Mouse (Mus musculus): ENCODE data around the gene Susd1. TPM values are rescaled to one million over a fixed set of nuclear protein-coding genes. Genes with fewer than 3 reads are reported as not detected.
"Not testable (repeated sequence)": the region's sequence is repeated elsewhere in the genome, so short reads cannot be mapped to it uniquely, and the experiment has no call there.

The Susd1 gene
- polyA plus RNA-seq, 1 experiment from 2014 or later: 3.7 TPM

DNA sequence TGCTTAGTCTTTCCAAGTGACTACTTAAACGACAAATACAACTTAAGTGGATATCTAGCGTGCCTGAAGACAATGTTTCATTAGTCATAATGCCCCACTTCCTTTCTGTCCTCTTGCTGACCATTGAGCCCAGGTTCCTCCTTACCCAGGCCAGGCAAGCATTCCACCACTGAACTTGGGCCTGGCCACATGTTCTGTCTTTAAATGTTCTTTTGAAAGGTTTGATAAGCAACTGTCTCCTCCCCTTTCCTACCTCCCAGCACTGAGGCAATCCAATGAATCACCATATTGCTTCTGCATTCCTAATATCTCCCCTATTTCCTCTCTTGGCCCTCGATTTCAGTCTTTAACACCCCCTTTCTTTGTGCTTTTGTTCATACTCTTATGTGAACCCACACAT is 143.8 kb downstream of the Susd1 start:
- ATAC-seq (replicated peaks; ENCODE audit: insufficient number of reproducible peaks, insufficient read depth, low FRiP score, low read depth): no peak
- Histone ChIP-seq H3K4me3 (no peak overlapping the region), H3K27me3 (no peaks in the 10 kb centered on the region), H3K36me3 (no peaks in the 10 kb centered on the region), H3K27ac (no peak overlapping the region), H3K9me3 (replicated peaks) (no peaks in the 10 kb centered on the region), H3K4me1 (replicated peaks) (0 out of 2 replicates have a peak, but pooled peaks cover 4% of the 10 kb centered on the region), H3K4me2 (no peak overlapping the region), H3K9ac (no peak overlapping the region)
- 66% methylated on average over 3 of the region's 3 CpGs for WGBS

DNA sequence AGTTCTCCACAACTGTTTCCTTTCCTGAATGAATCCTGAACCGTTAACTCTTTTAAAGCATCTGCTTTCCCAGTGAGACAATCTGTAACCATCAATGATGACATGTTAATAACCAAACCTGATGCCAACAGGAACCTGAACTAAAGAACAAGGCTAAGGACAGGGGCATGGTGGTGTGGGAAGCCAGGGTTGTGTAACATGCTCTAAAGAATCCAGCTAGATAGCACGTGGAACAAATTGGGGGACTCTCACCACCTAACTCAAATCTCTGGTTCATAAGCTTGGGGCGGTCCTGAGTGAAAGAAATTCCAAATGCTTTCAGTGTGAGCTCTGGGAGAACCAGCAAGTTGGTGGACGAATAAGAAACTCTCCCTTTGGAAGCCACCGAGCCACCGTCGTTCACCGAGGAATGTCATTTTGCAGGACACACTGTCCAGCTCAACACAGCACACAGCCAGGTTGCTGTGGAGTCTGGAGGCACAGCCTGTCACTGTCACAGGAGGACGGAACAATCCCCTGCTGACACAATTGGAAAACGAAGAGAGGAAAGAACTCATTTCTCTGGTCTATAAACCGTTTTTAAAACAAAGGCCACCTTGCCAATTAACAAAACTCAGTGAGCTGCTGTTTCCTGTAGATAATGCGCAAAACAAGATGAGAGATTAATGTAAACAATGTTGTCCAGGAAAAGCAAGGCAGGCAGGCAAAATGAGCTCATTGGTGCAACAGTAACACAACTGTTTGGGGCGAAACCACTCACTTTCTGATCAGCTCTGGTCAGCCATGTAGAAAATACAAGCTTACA is 146.3 kb downstream of the Susd1 start:
- H3K4me3 ChIP-seq: no peak overlapping the region
- no peaks in the 10 kb centered on the region for H3K36me3 ChIP-seq
- 0 out of 2 replicates have a peak, but pooled peaks cover 4% of the 10 kb centered on the region for H3K4me1 ChIP-seq (replicated peaks)
- no peak overlapping the region for H3K9ac ChIP-seq
- WGBS: 61% methylated on average over 13 of the region's 13 CpGs
- no peak overlapping the region for H3K4me2 ChIP-seq
- ATAC-seq (replicated peaks; ENCODE audit: insufficient number of reproducible peaks, insufficient read depth, low FRiP score, low read depth): peak; percentile 66
- peak overlapping the region; percentile 69 for H3K27ac ChIP-seq
- no peaks in the 10 kb centered on the region for H3K9me3 ChIP-seq (replicated peaks)
- H3K27me3 ChIP-seq: no peaks in the 10 kb centered on the region

DNA sequence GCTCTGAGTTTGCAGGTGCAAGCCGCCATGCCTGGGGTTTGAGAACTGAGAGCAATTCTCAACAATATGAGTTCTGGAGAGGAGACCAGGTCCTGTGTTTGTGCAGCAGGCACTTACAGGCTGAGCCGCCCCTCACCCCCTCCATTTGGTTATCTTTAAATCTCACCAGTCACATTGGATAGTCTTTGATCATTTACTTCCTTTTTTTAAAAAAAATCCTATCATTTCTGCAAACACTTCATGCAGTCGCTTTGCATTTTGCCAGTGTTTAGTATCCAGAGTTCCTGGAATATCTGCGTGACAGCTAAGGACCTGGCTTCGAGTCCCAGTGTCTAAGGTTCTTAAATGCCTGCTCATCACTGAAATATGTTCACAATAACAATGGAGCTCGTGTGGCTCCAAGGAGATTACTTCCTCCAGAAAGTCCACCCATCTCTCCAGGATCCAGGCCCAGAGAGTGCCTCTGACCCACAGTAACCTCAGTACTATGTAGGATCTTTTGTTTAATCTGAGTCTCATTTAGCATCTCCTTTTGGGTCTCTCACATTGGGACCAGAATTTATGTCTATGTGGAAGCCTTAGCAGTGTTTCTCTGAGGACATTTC is 147.4 kb downstream of the Susd1 start:
- Histone ChIP-seq H3K4me2 (no peak overlapping the region), H3K9ac (no peak overlapping the region), H3K4me1 (replicated peaks) (peaks cover 7% of the 10 kb centered on the region), H3K4me3 (no peak overlapping the region), H3K27me3 (no peaks in the 10 kb centered on the region), H3K36me3 (no peaks in the 10 kb centered on the region), H3K9me3 (replicated peaks) (no peaks in the 10 kb centered on the region), H3K27ac (no peak overlapping the region; the same call in 1 of the 2 replicates)
- 62% methylated on average over 6 of the region's 6 CpGs for WGBS
- ATAC-seq (replicated peaks; ENCODE audit: insufficient number of reproducible peaks, insufficient read depth, low FRiP score, low read depth): no peak

DNA sequence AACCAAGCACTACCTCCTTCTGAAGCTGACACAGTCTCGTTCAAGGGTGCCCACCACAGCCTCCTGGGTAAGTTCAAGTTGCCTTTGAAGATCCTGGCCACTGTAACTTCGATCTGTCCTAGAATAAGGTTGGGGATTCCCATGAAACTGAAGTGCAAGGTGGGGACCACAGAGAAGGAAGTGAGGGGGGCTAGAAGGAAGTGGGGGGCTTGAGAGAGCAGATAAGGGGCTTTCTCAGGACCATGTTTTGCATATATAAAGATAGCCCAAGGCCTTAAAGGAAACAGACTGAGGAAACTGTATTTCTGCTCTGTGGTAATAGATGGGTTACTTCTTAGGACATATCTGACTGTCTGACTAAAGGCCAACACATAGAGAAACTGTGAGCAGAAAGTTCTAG is 151.3 kb downstream of the Susd1 start:
- H3K9ac ChIP-seq: no peak overlapping the region
- no peak overlapping the region for H3K27ac ChIP-seq
- no peak overlapping the region for H3K4me2 ChIP-seq
- no peaks in the 10 kb centered on the region for H3K27me3 ChIP-seq
- H3K4me1 ChIP-seq (replicated peaks): peaks cover 19% of the 10 kb centered on the region
- H3K4me3 ChIP-seq: no peak overlapping the region
- 70% methylated on average over 2 of the region's 2 CpGs for WGBS
- no peaks in the 10 kb centered on the region for H3K36me3 ChIP-seq
- ATAC-seq (replicated peaks; ENCODE audit: insufficient number of reproducible peaks, insufficient read depth, low FRiP score, low read depth): no peak
- no peaks in the 10 kb centered on the region for H3K9me3 ChIP-seq (replicated peaks)

DNA sequence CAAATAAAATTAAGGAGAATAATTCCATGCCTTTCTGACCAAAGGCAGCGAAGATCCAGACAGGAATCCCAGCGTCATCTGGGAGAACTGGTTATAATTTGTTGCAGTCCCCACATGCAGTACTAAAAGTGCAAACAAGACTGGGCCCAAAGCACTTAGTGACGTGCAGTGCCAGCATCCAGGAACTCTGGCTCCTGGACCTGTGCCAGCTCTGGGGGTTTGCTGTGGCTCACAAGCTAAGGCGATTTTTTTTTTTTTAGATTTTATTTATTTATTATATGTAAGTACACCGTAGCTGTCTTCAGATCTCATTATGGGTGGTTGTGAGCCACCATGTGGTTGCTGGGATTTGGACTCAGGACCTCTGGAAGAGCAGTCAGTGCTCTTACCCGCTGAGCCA is 152.1 kb downstream of the Susd1 start:
- H3K36me3 ChIP-seq; H3K4me3 ChIP-seq; ATAC-seq (replicated peaks; ENCODE audit: insufficient number of reproducible peaks, insufficient read depth, low FRiP score, low read depth); H3K27ac ChIP-seq; H3K9ac ChIP-seq; H3K9me3 ChIP-seq (replicated peaks); H3K27me3 ChIP-seq; H3K4me2 ChIP-seq: not testable (repeated sequence)
- peaks cover 17% of the 10 kb centered on the region for H3K4me1 ChIP-seq (replicated peaks)
- 58% methylated on average over 6 of the region's 6 CpGs for WGBS

DNA sequence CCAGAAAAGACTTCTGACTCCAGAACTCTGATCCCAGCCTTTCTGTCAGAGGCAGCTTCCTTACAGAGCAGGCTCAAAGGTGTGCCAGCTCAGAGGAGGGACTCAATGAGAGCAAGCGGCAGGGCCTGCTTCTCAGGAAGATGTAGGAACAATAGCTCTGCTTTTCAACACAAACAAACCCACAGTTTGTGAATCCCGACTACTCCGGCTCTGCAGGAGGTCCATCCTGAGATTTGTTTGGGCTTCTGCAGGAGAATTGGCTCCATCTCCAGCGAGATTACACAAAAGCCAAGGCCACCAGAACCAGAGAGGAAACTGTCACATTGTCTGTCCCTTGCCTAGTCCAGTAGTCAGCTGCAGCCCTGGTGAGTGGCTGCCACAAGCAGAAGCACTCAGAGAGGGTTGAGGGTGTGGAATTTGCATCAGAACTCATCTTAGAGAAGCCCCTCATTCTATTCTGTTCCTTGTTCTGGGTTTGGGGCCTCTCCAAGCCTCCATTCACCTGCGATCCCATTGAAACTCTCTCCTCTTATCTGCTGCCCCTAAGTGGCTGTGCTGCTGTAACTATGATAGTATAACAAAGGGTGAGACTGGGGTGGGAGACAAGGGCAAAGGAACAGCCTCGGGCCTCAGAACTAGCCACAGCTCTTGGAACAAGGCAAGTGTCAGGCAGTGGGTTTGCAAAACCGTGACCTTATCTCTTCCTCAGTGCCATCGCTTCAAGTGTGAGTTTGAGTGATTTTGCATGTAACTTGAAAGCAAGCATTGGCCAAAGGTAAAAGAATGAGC is 155.5 kb downstream of the Susd1 start:
- no peaks in the 10 kb centered on the region for H3K36me3 ChIP-seq
- peak overlapping the region; percentile 44; the same call in 1 of the 2 replicates for H3K27ac ChIP-seq

DNA sequence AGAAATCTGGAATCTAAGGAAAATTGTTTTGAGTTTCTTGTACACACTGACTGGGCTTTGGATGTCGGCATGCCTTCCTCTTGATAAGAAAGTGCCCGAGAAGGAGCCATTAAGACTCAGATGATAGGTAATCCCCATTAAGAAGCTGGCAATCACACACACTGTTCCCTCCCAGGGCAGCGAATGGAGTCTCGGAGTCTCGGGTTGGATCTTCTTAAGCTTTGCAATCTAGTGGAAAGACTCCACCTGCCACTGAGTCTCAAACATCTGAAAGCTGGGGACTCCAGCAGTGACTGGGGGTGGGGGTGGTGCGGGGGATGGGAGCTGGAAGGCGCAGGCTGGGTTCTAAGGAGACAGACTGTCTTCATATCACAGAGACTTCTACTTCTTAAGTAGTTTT is 156.3 kb downstream of the Susd1 start:
- Histone ChIP-seq H3K4me2 (no peak overlapping the region), H3K4me1 (replicated peaks) (peaks cover 17% of the 10 kb centered on the region), H3K27ac (no peak overlapping the region), H3K9me3 (replicated peaks) (no peaks in the 10 kb centered on the region), H3K36me3 (no peaks in the 10 kb centered on the region), H3K9ac (no peak overlapping the region), H3K4me3 (no peak overlapping the region), H3K27me3 (no peaks in the 10 kb centered on the region)
- no peak for ATAC-seq (replicated peaks; ENCODE audit: insufficient number of reproducible peaks, insufficient read depth, low FRiP score, low read depth)
- 53% methylated on average over 7 of the region's 7 CpGs for WGBS

More for the DNA sequence above, 155.5 kb downstream of the Susd1 start:
- Histone ChIP-seq H3K9ac (no peak overlapping the region), H3K9me3 (replicated peaks) (no peaks in the 10 kb centered on the region), H3K4me1 (replicated peaks) (peaks cover 17% of the 10 kb centered on the region), H3K4me2 (no peak overlapping the region), H3K4me3 (no peak overlapping the region), H3K27me3 (no peaks in the 10 kb centered on the region)
- WGBS: 31% methylated on average over 8 of the region's 8 CpGs
- 0 out of 2 replicates have a peak, but pooled peaks have one; percentile 41 for ATAC-seq (replicated peaks; ENCODE audit: insufficient number of reproducible peaks, insufficient read depth, low FRiP score, low read depth)

DNA sequence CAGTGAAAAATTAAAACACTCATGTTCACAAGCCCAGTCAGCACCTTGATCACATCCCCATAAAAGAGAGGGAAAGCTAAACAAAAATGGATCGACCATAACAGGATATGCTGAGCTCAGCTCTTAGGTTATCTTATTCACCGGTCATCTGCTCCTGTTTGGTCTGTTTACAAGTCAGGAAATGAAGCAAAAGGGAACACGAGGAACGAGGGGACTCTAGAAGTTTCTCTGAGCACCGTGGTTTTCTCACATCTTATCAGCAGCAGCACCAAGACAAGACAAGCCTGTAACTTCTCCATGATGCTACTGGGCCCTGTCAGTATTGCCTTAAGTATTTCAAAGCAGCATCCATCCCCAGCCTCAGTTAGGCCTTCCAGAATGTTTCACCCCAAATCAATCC is 157.6 kb downstream of the Susd1 start:
- no peak overlapping the region for H3K9ac ChIP-seq
- ATAC-seq (replicated peaks; ENCODE audit: insufficient number of reproducible peaks, insufficient read depth, low FRiP score, low read depth): no peak
- H3K4me3 ChIP-seq: no peak overlapping the region
- no peak overlapping the region for H3K4me2 ChIP-seq
- no peak overlapping the region for H3K27ac ChIP-seq
- H3K4me1 ChIP-seq (replicated peaks): peaks cover 16% of the 10 kb centered on the region
- H3K9me3 ChIP-seq (replicated peaks): no peaks in the 10 kb centered on the region
- no peaks in the 10 kb centered on the region for H3K36me3 ChIP-seq
- H3K27me3 ChIP-seq: no peaks in the 10 kb centered on the region
- WGBS: 48% methylated on average over 5 of the region's 5 CpGs

DNA sequence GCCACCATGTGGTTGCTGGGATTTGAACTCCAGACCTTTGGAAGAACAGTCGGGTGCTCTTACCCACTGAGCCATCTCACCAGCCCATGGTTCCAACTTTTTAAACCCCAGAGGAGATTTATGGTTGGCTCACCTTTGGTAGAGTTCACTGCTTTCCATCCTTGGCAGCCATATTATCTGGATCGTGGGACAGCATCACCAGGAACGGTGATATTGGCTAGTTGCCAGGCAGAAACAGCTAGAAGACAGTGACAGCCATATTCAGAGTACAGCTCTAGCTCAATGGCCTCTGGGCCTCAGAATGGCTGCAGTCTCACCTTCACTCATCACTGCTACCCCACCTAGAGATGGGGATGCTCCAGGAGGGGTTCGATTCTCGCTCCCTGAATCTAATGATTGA is 159.3 kb downstream of the Susd1 start:
- WGBS: 73% methylated on average over 5 of the region's 5 CpGs
- ATAC-seq (replicated peaks; ENCODE audit: insufficient number of reproducible peaks, insufficient read depth, low FRiP score, low read depth): no peak
- H3K27me3 ChIP-seq: no peaks in the 10 kb centered on the region

DNA sequence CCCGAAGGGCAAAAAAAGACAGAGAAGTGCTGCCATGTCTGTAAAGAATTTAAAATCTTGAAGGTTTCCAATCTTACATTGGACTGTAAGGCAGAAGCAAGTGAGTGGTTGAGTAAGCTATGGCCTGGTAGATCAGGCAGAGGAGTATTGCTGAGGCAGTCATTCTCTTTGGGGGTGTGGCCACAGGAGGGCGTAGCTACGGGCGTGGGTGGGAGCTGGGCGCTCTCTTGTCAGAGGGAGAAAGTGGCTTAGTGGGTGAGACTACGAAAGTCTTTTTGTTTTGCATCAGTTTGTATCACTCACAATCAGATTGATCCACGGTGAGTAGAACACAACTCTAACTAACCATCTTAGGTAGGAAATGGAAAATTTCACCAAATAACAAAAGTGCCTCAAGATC is 160.0 kb downstream of the Susd1 start:
- Histone ChIP-seq H3K4me3 (no peak overlapping the region), H3K27me3 (no peaks in the 10 kb centered on the region), H3K27ac (no peak overlapping the region), H3K9ac (no peak overlapping the region), H3K9me3 (replicated peaks) (no peaks in the 10 kb centered on the region), H3K36me3 (no peaks in the 10 kb centered on the region), H3K4me1 (replicated peaks) (peaks cover 17% of the 10 kb centered on the region), H3K4me2 (no peak overlapping the region)
- no peak for ATAC-seq (replicated peaks; ENCODE audit: insufficient number of reproducible peaks, insufficient read depth, low FRiP score, low read depth)
- 87% methylated on average over 7 of the region's 7 CpGs for WGBS

More for the DNA sequence above, 159.3 kb downstream of the Susd1 start:
- Histone ChIP-seq H3K4me3 (no peak overlapping the region), H3K9me3 (replicated peaks) (no peaks in the 10 kb centered on the region), H3K36me3 (no peaks in the 10 kb centered on the region), H3K9ac (no peak overlapping the region), H3K27ac (no peak overlapping the region), H3K4me2 (no peak overlapping the region), H3K4me1 (replicated peaks) (peaks cover 17% of the 10 kb centered on the region)

DNA sequence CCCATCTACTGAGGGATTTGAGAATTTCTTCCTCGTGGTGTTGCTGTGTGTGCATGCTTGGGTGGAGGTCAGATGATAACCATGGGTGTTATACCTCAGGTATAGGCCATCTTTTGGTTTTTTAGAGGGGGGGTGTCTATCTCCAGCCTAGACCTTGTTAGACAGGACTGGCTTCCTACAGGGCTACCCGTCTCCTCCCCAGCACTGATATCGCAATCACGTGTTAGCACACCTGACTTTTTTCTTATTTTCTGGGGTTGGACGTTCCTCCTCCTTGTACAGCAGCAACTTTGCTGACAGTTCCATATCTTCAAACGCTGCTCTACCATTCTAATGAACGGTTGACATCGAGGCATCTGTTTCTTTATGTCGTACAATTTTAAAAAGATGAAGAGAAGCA is 160.5 kb downstream of the Susd1 start:
- Histone ChIP-seq H3K9ac (no peak overlapping the region), H3K4me3 (no peak overlapping the region), H3K4me1 (replicated peaks) (peaks cover 13% of the 10 kb centered on the region), H3K4me2 (no peak overlapping the region), H3K36me3 (no peaks in the 10 kb centered on the region), H3K27ac (no peak overlapping the region), H3K9me3 (replicated peaks) (no peaks in the 10 kb centered on the region), H3K27me3 (no peaks in the 10 kb centered on the region)
- ATAC-seq (replicated peaks; ENCODE audit: insufficient number of reproducible peaks, insufficient read depth, low FRiP score, low read depth): no peak
- 85% methylated on average over 9 of the region's 9 CpGs for WGBS

All from heart, embryonic 15.5 days (tissue).